Mouse (Mus musculus) adrenal gland, postnatal 36 days (tissue): ENCODE data around the gene Acd. TPM values are rescaled to one million over a fixed set of nuclear protein-coding genes. Genes with fewer than 3 reads are reported as not detected.

Experiments used
- DNase-seq, 2 experiments: peaks; one replicate each; pipeline ENCODE4 v3.0.0; 2021; ENCODE audit warnings: mixed read lengths in 1 of 2
- total RNA-seq, 2 experiments: library from RNA; stranded (reverse); gene quantifications; 2 replicates each; pipeline ENCODE4 v1.2.3; 2021

Gene Acd
- total RNA-seq, 2 experiments from 2014 or later = 24.9 to 26.3 TPM

DNA sequence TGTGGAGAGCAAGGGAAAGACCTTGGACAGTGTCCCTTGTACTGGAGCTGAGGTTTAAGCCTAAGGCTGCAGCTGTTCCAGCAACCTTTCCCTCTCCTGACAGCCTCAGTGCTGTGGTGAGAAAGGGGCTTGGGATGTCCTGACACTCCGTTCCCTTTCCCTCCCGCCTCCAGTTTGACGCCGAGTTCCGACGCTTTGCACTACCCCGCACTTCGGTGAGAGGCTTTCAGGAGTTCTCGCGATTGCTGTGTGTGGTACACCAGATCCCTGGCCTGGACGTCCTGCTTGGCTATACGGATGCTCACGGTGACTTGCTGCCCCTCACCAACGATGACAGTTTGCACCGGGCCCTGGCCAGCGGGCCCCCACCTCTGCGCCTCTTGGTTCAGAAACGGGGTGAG, 1.1 kb upstream of the Acd start:
- no peak for DNase-seq

DNA sequence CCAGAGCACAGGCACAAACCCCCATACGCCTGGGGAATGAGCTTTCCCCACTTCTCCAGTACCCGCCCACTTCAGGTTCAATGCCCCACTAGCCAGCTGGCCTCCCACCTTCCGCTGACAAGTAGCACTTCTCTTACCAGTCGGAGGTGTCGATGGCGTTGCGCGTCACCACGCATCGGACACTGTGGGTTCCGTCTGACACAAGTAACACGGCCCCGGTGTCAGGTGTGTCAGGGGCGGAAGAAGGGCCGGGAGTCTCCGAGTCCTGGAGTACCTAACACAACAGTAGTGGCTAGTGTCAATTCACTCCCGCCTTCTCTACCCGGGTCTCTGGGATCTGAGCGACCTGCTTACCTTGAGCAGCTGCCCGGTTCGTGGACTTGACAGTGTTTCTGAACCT, 336 bp downstream of the Acd start:
- peak; percentile 46 to 52 for DNase-seq

DNA sequence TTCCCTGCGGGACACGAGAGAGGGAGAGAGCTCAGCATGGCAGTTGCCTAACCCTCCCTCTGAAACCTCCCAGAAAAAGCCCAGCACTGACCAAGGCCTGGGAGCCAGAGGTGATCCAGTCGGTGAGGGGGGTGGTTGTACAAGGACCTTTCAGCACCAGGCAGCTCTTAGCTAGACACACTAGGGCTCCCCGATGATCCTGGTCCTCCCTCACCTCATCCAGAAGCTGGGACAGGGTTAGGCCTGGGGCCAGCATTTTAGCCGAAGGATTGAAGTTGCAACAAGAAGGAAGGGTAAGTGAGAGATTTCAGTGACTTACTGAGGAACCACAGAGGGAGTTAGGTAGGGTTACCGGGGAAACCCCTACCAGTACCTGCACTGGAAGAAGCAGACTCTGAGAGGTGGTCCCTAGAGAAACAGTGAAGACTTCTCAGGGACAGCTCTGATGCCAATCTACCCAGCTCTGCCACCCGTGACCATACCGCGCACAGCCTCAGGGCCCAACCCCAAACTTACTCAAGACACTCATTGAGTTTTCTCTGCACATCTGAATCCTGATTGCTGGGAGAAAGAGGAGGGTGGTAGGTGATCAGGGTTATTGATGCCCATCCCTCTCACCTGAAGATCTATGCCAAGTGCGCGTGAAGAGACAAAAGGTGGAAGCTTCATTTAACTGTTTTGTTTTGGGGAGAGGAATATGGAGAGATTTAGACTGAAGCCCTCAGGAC, 1.2 kb downstream of the Acd start:
- DNase-seq = no peak

DNA sequence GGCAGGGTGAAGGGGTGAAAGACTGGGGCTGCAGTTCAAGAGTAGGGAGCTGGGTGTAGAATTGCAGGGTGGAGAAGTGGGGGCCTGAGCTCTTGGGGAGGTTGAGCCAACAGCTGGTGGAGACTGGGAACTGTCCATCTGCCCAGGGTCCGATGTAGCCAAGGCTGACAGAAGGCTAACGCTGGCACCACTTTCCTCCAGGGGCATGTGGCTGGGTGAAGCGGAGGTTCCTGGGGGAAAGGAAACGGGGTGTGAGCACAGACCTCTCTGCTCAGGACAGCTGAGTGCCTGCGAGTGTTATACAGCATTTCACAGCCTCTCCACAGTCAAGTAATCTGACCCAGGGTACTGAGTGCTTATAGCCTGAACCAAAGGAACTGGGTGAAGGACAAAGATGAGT, 2.2 kb downstream of the Acd start:
- DNase-seq = no peak

DNA sequence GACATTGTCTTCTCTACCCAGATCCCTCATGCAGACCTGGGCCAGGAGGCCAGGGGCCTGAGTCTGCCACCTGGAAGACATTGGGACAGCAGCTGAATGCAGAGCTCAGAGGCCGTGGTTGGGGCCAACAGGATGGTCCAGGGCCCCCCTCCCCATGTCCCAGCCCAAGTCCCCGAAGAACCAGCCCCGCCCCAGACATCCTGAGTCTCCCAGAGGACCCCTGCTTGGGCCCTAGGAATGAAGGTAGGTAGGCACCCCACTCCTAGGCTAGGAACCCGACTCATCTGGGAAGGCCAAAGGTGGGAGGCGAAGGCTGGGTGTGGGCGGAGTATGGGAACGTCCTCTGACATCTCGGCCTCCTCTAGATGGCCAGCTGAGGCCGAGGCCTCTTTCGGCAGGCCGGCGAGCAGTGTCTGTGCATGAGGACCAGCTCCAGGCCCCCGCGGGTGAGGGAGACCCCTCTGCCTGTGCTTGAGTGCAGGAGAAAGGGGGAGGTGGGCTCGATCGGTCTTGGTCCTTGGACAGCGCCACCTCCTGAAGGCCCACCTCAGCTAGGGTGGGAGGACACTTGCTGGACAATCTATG, 3.6 kb downstream of the Acd start:
- no peak for DNase-seq

DNA sequence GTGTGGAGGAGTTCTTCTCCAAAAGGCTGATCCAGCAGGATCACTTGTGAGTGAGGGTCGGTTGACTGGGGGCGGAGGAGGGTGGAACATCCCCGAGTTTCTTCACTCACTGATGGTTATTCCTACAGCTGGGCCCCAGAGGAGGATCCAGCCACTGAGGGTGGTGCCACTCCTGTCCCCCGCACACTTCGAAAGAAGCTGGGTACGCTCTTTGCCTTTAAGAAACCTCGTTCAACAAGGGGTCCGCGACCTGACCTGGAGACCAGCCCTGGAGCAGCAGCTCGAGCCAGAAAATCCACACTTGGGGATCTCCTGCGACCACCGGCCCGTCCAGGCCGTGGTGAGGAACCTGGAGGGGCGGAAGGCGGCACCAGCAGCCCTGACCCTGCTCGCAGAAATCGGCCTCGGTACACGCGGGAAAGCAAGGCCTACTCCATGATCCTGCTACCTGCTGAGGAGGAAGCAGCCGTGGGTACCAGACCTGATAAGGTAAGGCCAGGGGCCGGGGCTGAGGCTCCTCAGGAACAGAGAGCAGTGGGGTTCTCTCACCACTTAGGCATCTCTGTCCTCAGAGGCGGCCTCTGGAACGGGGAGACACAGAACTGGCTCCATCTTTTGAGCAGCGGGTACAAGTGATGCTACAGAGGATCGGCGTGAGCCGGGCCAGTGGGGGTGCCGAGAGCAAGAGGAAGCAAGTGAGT, 5.7 kb downstream of the Acd start:
- no peak for DNase-seq

DNA sequence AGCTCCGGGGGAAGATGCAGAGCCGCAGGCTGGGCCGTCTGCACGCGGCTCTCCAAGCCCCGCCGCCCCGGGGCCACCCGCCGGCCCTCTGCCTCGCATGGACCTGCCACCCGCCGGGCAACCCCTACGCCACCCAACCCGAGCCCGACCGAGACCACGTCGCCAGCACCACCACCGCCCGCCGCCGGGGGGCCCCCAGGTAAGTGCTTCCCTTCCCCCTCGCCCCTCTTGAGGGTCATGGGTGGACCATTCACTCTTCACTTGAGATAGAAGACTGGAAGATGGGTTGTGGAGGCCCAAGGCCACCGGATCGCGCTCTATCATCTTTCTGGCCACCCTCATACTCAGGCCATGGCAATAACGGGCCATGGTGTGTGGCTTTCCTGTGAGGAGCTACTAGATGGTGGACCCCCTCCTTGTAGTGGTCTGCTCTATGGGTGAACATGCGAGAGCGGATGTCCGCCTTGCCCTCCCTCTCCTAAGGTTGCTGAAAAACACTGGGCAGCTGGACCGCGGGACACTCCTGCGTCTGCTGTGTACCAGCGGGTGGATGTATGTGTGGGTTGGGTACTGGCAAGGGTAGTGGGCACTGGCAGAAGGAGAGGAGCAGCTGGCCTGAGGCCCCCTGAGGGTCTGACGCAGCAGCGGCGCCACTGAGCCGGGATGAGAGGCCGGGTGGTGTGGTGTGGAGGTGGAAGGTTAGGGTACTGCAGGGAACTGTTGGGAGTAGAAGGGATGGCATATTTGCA, 6.7 kb downstream of the Acd start:
- peak in 1 of 2 experiments; percentile 31 for DNase-seq

DNA sequence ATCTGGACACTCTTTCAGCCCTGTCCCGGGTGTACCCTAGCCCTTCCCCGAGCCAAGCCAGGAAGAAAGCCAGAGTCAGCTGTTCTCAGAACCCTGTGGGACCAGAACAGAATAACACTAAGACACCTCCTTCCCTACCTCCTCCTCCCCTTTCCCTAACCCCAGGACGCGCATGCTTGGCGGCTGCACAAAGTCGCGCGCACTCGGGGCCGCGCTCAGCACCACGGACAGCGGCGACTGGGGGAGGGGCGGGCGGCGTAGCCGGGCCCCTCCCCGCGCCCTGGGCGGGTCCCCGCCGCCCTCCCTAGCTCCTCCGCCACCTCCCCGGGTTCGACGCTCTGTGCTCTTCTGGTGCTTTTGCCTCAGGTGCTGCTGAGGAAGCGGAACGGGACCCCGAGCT, 7.3 kb downstream of the Acd start:
- DNase-seq = peak; percentile 80 to 85

DNA sequence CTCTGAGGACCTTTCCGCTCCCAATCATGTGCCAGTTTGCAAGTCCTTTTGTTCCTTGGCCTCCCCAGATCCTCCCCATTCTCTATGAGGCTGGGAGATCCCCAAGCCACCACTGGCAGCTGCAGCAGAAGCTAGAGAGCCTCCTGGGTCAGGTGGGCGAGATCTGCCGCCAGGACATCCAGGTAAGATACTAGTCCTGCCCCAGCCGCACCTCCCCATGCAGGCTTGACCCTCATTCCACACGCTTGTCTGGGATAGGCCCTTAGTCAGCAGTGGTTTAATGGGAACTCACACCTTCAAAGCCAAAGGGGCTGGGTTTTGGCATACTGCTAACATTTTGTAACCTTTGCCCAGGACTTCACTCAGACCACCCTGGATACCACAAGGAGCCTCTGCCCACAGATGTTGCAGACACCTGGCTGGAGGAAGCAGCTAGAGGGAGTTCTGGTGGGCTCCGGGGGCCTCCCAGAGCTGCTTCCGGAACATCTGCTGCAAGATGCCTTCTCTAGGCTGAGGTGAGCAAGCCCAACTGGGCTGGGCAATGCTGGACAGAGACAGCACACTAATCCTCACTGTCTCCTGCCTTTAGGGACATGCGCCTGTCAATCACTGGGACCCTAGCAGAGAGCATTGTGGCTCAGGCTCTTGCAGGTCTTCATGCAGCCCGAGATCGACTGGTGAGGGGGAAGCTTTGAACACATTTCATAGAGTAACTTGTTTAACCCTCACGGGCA, 8.3 kb downstream of the Acd start:
- no peak for DNase-seq

DNA sequence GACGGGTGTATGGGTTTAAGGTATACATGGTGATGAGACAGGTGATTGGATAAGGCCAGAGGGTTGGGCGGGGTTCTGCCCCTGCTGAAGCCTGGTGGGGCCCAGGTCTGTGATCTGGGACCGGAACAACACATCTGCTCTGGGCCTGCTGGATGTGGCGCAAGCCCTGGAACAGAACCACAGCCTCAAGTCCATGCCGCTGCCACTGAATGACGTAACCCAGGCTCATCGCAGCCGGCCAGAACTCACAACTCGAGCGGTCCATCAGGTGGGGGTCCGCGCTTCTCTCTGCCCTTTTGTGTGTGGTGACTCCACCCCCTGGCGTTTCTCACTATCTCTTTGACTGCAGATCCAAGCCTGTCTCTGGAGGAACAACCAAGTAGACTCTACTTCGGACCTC, 9.9 kb downstream of the Acd start:
- DNase-seq = no peak

DNA sequence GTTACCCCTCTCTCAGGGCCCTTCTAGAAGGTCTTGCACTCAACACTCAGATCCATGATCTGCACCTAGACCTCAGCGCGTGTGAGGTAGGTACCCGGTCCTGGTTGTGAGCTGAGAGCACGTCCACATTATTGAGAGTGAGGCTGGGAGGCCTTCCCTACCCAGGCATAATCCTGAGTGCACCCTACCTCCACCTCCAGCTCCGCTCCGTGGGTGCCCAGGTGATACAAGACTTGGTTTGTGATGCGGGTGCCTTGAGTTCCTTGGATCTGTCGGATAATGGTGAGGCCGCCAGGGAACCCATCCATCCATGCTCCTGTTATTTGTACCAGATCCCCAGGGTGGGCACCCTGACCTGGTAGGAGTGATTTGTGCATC, 10.9 kb downstream of the Acd start:
- DNase-seq = no peak

DNA sequence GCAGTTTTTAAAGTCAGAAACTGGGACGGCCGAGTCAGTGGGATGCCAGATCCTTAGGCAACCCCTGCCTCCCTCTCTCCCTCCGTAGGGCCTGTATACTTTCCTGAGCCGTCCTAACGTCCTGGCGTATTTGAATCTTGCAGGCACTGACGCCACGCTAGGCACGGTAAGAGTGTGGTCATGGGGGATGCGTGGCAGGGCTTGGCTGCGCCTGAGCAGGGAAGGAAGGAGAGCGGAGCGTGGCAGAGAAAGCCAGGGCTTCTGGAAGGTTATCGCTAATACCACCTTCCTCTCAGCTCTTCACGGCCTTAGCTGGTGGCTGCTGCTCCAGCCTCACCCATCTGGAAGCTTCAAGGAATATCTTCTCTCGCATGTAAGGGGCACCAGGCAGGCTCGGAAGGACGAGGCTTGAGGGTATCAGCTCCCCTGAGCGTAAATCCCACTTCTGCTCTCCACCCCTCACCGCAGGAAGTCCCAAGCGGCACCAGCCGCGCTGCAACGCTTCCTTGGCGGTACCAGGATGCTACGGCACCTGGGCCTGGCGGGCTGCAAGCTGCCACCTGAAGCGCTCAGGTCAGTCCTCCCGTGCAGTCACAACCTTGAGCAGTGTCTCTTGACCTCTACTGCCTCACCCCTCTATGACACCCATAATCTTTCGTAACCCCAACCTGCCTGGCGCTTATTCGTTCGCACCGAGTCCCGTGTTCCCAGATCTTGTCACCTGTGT, 11.5 kb downstream of the Acd start:
- no peak for DNase-seq

DNA sequence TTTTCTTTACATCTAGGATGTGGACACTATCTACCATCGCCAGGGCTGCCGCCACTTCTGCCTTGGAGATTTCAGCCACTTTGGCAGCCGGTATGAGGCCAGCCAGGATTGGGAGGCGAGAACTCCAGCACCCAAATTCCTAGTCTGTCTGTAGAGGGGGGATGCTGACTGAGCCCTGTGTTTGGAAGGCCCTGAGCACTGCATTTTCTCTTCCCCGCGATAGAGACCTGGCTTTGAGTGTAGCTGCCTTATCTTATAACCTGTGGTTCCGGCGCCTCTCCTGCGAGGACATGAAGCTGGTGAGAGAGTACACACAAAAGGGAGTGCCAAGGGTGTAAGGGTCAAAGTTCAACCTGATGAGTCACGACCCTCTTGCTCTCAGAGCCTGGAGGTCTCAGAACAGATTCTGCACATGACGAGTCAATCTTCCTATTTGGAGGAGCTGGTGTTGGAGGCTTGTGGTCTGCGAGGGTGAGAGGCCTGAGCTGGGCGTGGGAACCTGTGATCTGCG, 12.6 kb downstream of the Acd start:
- DNase-seq = no peak

DNA sequence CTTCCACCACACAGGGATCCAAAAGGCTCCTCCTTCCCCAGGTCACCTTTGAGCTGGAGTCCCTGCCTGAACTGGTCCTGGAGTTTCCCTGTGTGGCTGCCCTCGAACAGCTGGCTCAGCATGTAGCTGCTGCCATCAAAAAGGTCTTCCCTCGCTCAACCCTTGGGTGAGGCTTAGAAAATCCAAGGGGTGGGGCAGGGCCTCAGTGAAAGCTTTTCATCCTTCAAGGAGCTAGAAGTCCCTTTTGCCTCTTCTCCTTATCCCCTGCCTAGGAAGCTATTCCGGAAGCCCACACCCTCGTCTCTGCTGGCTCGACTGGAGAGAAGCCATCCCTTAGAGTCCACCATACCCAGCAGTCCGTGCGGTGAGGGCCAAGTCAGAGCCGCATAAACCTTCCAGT, 13.4 kb downstream of the Acd start:
- DNase-seq = no peak

DNA sequence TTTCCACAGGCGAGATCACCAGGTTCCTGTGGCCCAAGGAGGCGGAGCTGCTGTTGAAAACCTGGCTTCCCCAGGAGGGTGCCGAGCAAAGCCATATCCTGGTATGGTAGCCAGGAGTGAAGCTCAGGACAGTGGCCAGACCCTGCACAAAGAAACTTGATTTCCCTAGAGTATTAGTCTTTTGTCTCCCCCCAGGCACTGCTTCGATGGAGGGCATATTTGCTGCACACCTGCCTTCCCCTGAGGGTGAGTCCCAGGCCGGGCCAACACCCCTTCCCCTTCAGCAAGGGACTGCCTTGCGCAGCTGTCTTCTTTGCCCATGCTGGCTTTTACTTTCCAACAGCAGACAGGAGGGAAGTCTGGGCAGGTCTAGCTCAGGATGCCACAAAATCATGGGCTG, 14.4 kb downstream of the Acd start:
- no peak for DNase-seq

DNA sequence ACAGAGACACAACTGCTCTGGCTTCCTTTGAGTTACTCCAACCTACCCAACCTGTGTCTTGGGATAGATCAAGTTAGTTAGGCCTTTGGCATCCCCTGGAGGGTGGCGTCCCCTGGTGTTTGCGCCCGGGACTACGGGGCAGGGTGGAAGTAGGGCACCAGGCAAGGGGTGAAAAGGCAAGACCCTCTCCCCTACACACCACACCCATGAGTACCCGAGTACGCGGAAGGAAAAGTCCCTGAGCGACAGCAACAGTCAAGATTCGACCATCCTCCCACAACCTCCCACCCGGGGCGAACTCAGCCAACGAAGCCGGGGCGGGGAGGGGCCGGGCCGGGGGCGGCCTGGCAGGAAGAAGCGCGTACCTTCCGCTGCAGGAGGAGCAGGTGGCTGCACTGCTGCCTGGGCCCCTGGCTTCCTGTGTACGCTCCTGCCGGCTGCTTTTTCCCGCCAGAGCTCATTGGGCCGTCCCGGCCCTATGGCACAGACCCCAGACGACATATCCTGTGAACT, 15.1 kb downstream of the Acd start, which contains the start of gene Carmil2:
Gene Carmil2 (plus strand): TSS at position 479 of the 513 bp plus-strand sequence.
- DNase-seq = peak; percentile 67 to 77

DNA sequence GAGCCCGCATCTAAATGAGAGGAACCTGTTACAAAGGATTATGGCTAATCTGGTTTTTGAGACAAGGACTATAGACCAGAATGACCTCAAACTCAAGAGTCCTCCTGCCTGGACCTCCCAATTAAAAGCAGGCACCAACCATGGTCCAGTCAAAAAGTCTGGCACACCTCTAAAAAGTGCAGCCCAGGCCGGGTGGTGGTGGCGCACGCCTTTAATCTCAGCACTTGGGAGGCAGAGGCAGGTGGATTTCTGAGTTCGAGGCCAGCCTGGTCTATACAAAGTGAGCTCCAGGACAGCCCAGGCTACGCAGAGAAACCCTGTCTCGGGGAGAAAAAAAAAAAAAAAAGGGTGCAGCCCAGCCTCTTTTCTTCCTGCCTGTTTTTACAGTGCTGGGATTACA, 15.6 kb downstream of the Acd start:
- no peak for DNase-seq

DNA sequence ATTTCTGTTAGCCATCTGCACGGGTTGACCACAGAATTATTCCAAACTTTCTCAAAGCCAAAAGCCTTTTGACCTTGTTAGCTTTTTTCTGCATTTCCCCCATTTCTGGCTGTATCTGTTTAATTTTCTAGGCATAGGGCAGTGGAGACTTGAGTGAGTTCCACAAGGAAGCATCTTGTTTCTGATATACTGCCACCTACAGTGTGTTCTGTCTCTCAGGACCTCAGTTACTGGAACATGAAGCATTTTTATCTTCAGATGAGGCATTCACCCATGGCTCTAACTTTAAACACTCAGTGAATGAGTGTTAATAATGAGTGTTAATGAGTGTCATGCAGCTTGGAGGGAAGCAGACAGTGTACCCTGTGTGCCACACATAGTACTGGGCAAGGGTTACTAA, 23.0 kb downstream of the Acd start:
- DNase-seq = no peak

DNA sequence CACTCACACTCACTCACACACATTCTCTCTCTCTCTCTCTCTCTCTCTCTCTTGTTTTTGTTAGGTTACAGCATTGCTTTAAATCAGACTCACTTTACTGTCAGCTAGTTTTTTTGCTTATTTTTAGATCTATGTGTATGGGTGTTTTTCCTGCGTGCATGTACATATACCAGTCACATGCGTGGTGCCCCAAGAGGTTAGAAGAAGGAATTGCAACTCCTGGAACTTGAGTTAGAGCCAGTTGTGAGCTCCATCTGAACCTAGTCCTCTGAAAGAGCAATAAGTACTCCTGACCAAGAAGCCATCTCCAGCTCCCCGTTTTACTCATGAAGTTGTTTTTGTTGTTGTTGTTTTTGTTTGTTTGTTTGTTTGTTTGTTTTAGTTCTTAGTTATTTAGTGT, 39.7 kb downstream of the Acd start:
- peak in 1 of 2 experiments; percentile 12 for DNase-seq

DNA sequence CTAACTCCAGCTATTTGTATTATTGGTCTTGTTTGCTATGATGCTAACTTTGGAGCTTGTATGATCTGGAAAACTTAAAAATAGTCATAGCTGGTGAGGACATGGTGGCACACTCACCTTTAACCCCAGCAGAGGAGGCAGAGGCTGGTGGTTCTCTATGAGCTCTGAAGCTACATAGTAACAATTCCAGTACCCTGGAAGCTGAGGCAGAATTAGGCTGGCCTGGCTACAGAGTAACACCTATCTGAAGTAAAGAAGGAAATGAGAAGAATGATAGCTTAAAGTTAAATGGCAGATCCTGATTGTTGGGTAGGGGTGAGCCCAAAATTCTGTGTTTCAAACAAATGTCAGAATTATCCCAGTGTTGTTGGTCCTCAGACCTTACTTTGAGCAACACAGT, 43.3 kb downstream of the Acd start:
- DNase-seq = no peak

DNA sequence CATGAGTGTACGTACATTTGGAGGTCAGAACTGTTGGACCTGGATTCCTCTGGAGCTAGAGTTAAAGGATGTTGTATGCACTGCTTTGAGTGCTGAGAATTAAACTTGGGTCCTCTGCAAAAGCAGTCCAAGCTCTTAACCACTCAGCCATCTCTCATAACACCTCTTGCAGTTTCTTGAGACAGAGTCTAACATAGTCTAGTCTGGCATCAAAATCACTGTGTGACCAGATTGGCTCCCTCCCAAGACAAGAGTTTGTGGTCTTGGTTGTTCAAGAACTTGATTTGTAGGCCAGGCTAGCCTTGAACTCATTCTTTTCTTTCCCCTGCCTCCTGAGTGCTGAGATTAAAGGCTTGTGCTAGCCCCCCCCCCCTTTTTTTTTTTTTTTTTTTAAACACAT, 52.0 kb downstream of the Acd start:
- DNase-seq = peak in 1 of 2 experiments; percentile 30
